ENCODE assay signal across 8 mouse cellular contexts in the genomic region with DNA sequence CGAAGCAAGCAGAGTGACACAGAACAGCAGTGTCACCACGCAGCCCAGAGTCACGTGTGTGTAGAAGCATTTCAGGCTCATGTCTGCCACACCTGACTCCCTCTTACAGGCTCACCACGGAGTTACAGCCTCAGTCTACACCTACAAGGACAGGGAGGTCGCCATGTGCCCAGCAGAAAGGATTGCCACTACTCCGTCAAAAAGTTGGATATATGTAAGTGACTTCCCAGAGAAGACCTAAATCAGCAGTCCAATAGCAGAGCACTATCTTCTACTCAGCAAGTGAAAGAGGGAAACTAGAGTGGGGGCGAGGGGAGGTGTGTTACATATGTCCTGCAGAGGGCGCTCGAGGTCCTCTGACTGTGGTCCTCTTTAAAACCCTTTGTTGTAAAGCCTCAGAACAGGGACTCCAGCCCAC. TPM values are rescaled to one million over a fixed set of nuclear protein-coding genes. Genes with fewer than 3 reads are reported as not detected.
A peak's percentile ranks its signal among the peaks of the same experiment; 100 is the strongest.
DNase-seq lines count a peak whose midpoint lies in the region; ATAC-seq lines count a peak whose summit lies in the region.

No protein-coding gene starts in this region.

- DNase-seq in hindbrain, embryonic 11.5 days (ENCODE audit: low spot score), result peak; percentile 92
- DNase-seq in CD8-positive naive resting alpha-beta T cell, adult 2 months (ENCODE audit: low read depth in 2 of 2, low spot score in 2 of 2), result peak; percentile 37 to 57
- peak; percentile 86 for DNase-seq in brain, adult 2 months (ENCODE audit: low read depth, low spot score)
- DNase-seq in kidney, adult 8-10 months, result peak; percentile 34 to 46
- DNase-seq in thymus, postnatal 10 days (ENCODE audit: low spot score in 2 of 2), result peak; percentile 16 to 57

- no peak overlapping the region for H3K4me3 ChIP-seq in hindbrain, embryonic 11.5 days (ENCODE audit: low read depth, low read length)
- H3K4me3 ChIP-seq in hindbrain, embryonic 16.5 days (ENCODE audit: low read length), result no peak overlapping the region

- no peak for ATAC-seq in hindbrain, embryonic 11.5 days (ENCODE audit: low FRiP score)
- ATAC-seq in hindbrain, embryonic 16.5 days, result no peak
- peak; percentile 55 for ATAC-seq in erythroid progenitor cell, adult 5-6 weeks (replicated peaks; ENCODE audit: low FRiP score, poor library complexity, severe bottlenecking)
- peak; percentile 60 for ATAC-seq in megakaryocyte-erythroid progenitor cell, adult 5-6 weeks (replicated peaks; ENCODE audit: low FRiP score, low TSS enrichment, poor library complexity, severe bottlenecking)

- H3K27me3 ChIP-seq in hindbrain, embryonic 11.5 days (ENCODE audit: control insufficient read depth, insufficient read depth, low read length), result no peaks in the 10 kb centered on the region
- H3K27me3 ChIP-seq in hindbrain, embryonic 16.5 days (replicated peaks; ENCODE audit: control insufficient read depth, insufficient read depth, low read length), result no peaks in the 10 kb centered on the region

- no peaks in the 10 kb centered on the region for H3K36me3 ChIP-seq in hindbrain, embryonic 11.5 days (ENCODE audit: control insufficient read depth, insufficient read depth, low read length)
- H3K36me3 ChIP-seq in hindbrain, embryonic 16.5 days (ENCODE audit: control insufficient read depth, insufficient read depth, low read length), result no peaks in the 10 kb centered on the region

- H3K4me2 ChIP-seq in hindbrain, embryonic 11.5 days (replicated peaks; ENCODE audit: low read depth, low read length), result no peak overlapping the region
- no peak overlapping the region for H3K4me2 ChIP-seq in hindbrain, embryonic 16.5 days (ENCODE audit: low read length)

- 20% methylated on average over 9 of the region's 9 CpGs for WGBS in hindbrain, embryonic 11.5 days
- WGBS in hindbrain, embryonic 16.5 days, result 19% methylated on average over 9 of the region's 9 CpGs

- H3K4me1 ChIP-seq in hindbrain, embryonic 11.5 days (replicated peaks; ENCODE audit: control insufficient read depth, insufficient read depth, low read length), result peaks cover 8% of the 10 kb centered on the region; the same call in 1 of the 2 replicates
- H3K4me1 ChIP-seq in hindbrain, embryonic 16.5 days (ENCODE audit: control insufficient read depth, insufficient read depth, low read depth, low read length), result peaks cover 12% of the 10 kb centered on the region

- H3K9ac ChIP-seq in hindbrain, embryonic 11.5 days (ENCODE audit: low read depth, low read length), result no peak overlapping the region
- H3K9ac ChIP-seq in hindbrain, embryonic 16.5 days (ENCODE audit: low read depth, low read length), result no peak overlapping the region

- no peaks in the 10 kb centered on the region for H3K9me3 ChIP-seq in hindbrain, embryonic 11.5 days (ENCODE audit: control insufficient read depth, low read length)
- H3K9me3 ChIP-seq in hindbrain, embryonic 16.5 days (ENCODE audit: control insufficient read depth, low read length), result no peaks in the 10 kb centered on the region

- H3K27ac ChIP-seq in hindbrain, embryonic 11.5 days (ENCODE audit: low read depth, low read length), result no peak overlapping the region
- H3K27ac ChIP-seq in hindbrain, embryonic 16.5 days (ENCODE audit: low read depth, low read length), result no peak overlapping the region

RNA-seq across cellular contexts. Expression of a gene that starts 2.0 kb away (rescaled TPM):
- polyA plus RNA-seq in hindbrain, embryonic 11.5 days (2014; fragmentation: Nextera tagmentation; extraction: Ambion mirVana), result 155 and 176 TPM in 2 replicates
- polyA plus RNA-seq in hindbrain, embryonic 16.5 days (2015; fragmentation: Nextera tagmentation; extraction: Ambion mirVana), result 90.1 and 93.3 TPM in 2 replicates
- 28.5 and 44.3 TPM in 2 replicates for total RNA-seq in erythroid progenitor cell, adult 5-6 weeks (2015; ENCODE audit: low replicate concordance)
- total RNA-seq in erythroid progenitor cell, adult 5-6 weeks (2017; ENCODE audit: low replicate concordance), result 23.5 and 35.9 TPM in 2 replicates
- total RNA-seq in megakaryocyte-erythroid progenitor cell, adult 5-6 weeks (2014; fragmentation: Nextera tagmentation), result 94.9 and 125 TPM in 2 replicates
- total RNA-seq in megakaryocyte-erythroid progenitor cell, adult 5-6 weeks (2017), result 123 and 136 TPM in 2 replicates

RNA-seq across cellular contexts. Expression of a gene that starts 28.3 kb away (rescaled TPM):
- 1,117 and 1,232 TPM in 2 replicates for polyA plus RNA-seq in hindbrain, embryonic 11.5 days (2014; fragmentation: Nextera tagmentation; extraction: Ambion mirVana)
- polyA plus RNA-seq in hindbrain, embryonic 16.5 days (2015; fragmentation: Nextera tagmentation; extraction: Ambion mirVana), result 225 and 236 TPM in 2 replicates
- total RNA-seq in erythroid progenitor cell, adult 5-6 weeks (2015; ENCODE audit: low replicate concordance), result not detected in 2 replicates
- not detected in 2 replicates for total RNA-seq in erythroid progenitor cell, adult 5-6 weeks (2017; ENCODE audit: low replicate concordance)
- not detected in 2 replicates for total RNA-seq in megakaryocyte-erythroid progenitor cell, adult 5-6 weeks (2014; fragmentation: Nextera tagmentation)
- not detected in 2 replicates for total RNA-seq in megakaryocyte-erythroid progenitor cell, adult 5-6 weeks (2017)

RNA-seq across cellular contexts. Expression of a gene that starts 37.6 kb away (rescaled TPM):
- polyA plus RNA-seq in hindbrain, embryonic 11.5 days (2014; fragmentation: Nextera tagmentation; extraction: Ambion mirVana), result 5.6 and 6.1 TPM in 2 replicates
- polyA plus RNA-seq in hindbrain, embryonic 16.5 days (2015; fragmentation: Nextera tagmentation; extraction: Ambion mirVana), result 9.1 and 10.0 TPM in 2 replicates
- total RNA-seq in erythroid progenitor cell, adult 5-6 weeks (2015; ENCODE audit: low replicate concordance), result 52.8 and 59.1 TPM in 2 replicates
- 59.7 and 67.0 TPM in 2 replicates for total RNA-seq in erythroid progenitor cell, adult 5-6 weeks (2017; ENCODE audit: low replicate concordance)
- total RNA-seq in megakaryocyte-erythroid progenitor cell, adult 5-6 weeks (2014; fragmentation: Nextera tagmentation), result 9.2 and 10.4 TPM in 2 replicates
- total RNA-seq in megakaryocyte-erythroid progenitor cell, adult 5-6 weeks (2017), result 6.1 and 7.4 TPM in 2 replicates

Comparison
In these comparisons a context has a peak if more than half of its experiments do, and no peak if none do; other contexts are left out.
1. ATAC-seq: peak in erythroid progenitor cell, adult 5-6 weeks (single experiment) and megakaryocyte-erythroid progenitor cell, adult 5-6 weeks (single experiment); none in hindbrain, embryonic 11.5 days (single experiment) and hindbrain, embryonic 16.5 days (single experiment).
2. DNase-seq: peak in every context shown above with its lines; median percentile 92 in hindbrain, embryonic 11.5 days; 86 in brain, adult 2 months; 47 in CD8-positive naive resting alpha-beta T cell, adult 2 months; 40 in kidney, adult 8-10 months; 36 in thymus, postnatal 10 days.
3. RNA of a gene that starts 37.6 kb away (total RNA-seq): 52.8 to 67.0 TPM in erythroid progenitor cell, adult 5-6 weeks; 6.1 to 10.4 TPM in megakaryocyte-erythroid progenitor cell, adult 5-6 weeks; every median in the first group is over 4 times any median in the second.